Mouse (Mus musculus) gastrocnemius, postnatal 4 days (tissue): ENCODE results near the gene Rnh1. TPM values are rescaled to one million over a fixed set of nuclear protein-coding genes. Genes with fewer than 3 reads are reported as not detected.
A peak's percentile ranks its signal among the peaks of the same experiment; 100 is the strongest.

Experiments used
- DNase-seq, 2 experiments: peaks; one replicate each; pipeline ENCODE4 v3.0.0; 2021 to 2022; ENCODE audit warnings: low spot score in 2 of 2, mixed read lengths in 2 of 2
- long read RNA-seq, 2 experiments: library from polyadenylated mRNA; stranded (forward); transcript quantifications; one replicate each; pipeline ENCODE4 v2.0.0; 2021
- total RNA-seq, 2 experiments: library from RNA; stranded (reverse); gene quantifications; 2 replicates each; pipeline ENCODE4 v1.2.3; 2021

Rnh1 gene
- 10 to 100 TPM; 64.5 to 79.3 TPM for total RNA-seq
- long read RNA-seq, experiment 1, transcript Rnh1-201 (10 exons, 2,091 nt), result major isoform, 58 of 122 reads
- long read RNA-seq, experiment 1, transcript Rnh1-202 (10 exons, 1,656 nt), result minor isoform, 41 of 122 reads
- long read RNA-seq, experiment 1, partial matches to known transcripts, result 20 of 122 reads
- long read RNA-seq, experiment 1, other reads (novel, unspliced or antisense), result 3 of 122 reads
- long read RNA-seq, experiment 2, transcript Rnh1-202 (10 exons, 1,656 nt), result minor isoform, 49 of 119 reads
- long read RNA-seq, experiment 2, transcript Rnh1-201 (10 exons, 2,091 nt), result major isoform, 50 of 119 reads
- long read RNA-seq, experiment 2, partial matches to known transcripts, result 16 of 119 reads
- long read RNA-seq, experiment 2, other reads (novel, unspliced or antisense), result 2 of 119 reads

DNA sequence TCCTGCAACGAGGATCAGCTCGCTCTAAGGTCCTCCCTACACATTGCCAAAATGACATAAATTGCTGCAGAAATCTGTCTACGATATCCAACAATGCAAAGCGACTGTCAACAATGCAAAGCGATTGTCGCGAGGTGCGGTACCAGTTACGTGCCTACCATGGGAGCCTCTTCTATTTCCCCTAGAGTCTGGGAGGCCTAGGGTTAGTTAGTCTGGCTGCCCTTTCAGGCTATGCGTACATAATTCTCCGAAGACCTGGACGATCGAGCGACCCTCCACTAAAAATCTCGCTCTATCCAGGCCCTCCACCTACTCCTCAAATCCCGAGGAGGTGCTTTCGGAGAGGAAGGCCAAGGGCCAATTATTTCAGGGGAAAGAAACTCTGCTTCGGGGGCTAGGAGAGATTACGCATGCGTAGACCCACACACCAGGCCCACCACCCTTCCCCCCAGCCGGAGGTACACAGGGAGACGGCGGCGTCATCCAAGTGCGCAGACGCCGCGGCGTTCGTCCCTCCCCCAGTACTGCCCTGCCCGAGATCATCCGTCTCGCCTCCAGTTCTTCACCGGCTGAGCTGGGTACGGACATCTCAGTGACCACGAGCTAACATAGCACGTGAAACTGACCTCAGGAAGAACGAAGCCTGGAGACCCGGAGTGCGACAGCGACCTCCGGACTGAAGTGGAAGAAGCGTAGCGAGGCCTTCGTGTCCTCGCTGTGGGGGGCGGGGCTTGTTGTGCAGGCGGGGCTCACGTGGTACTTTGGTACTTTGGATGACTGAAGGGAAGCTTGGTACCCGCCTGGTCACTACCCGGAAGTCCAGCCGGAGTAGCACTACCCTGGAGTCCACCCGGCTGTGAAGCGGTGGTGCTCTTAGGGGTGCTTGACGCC lies at the start of gene Rnh1:
Gene Rnh1 (minus strand): TSS at position 742 of the 891 bp plus-strand sequence.
- DNase-seq, result peak; percentile 77 to 90

DNA sequence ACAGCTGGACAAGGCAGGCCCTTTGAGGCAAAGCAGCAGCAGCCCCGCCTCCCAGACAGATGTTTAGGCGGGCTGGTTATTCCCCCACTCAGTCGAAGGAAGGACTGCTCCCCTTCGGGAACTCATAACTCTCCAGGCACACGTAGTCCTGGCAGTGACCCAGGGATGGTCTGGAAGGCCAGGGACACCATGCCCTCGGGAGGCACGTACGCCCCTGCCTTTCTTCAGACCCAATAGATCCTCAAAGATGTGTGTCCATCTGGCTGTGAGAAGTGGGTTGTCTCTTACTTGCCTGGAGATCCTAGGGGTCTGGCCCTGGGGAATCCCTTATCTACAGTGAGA lies 49.4 kb upstream of the Rnh1 start:
- DNase-seq, result no peak

DNA sequence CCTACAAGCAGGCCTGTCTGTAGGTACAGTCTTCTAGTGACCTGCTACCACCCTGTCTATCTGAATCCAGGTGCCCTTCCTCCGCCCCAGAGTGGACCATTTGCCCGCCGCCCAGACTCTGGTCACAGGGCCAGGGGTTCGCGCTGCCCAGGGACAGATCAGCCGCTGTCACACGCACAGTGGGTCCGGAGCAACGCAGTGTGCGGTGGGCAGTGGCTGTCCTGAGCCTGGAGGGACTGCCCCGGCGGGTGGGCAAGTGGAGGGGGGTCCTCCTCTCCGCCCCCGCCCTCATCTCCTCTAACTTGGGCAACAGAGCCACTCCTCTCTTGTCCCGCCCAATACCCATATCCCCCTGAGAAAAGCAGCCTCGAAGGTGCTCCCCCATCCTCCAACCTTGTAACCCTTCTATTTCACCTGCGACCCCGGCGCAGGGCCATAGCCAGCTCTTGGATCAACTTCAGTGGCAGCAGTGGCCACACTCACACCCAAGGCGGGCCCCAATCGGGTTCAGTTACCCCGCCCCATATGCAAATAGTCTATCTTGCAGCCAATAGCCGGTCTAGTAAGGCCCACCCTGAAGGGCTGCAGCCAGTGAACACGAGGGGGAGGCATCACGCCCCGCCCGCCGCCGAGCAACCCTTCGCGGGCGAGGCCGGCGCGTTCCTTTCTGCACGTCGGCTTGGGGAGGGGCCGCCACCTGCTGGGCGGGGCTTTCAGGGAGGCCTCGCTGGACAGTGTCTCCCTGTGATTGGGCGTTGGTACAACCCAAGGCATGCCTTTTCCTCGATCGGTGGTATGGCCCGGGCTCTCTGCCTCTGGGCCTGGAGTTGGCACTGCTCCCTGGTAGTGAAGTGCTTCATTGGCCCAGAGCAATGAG lies 48.8 kb upstream of the Rnh1 start:
- DNase-seq, result peak; percentile 94 to 96

DNA sequence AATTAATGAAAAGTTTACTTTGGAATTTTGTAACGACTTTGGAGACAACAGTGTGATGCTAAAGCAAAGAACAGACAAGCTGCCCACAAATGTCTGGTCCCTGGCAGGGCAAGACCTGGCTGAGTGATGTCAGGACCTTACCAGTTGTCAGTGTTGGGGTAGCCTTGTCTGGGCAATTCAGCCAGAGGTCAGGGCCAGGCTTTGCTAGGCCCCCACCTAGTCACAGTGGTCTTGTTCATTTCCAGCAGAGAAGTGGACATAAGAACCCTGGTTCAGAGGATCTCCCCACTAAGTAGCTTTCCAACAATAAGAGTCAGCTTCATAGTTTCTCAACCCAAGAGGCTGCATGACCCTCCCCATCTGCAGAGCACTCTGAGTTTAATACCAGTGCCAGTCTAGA lies 47.7 kb upstream of the Rnh1 start:
- no peak for DNase-seq

DNA sequence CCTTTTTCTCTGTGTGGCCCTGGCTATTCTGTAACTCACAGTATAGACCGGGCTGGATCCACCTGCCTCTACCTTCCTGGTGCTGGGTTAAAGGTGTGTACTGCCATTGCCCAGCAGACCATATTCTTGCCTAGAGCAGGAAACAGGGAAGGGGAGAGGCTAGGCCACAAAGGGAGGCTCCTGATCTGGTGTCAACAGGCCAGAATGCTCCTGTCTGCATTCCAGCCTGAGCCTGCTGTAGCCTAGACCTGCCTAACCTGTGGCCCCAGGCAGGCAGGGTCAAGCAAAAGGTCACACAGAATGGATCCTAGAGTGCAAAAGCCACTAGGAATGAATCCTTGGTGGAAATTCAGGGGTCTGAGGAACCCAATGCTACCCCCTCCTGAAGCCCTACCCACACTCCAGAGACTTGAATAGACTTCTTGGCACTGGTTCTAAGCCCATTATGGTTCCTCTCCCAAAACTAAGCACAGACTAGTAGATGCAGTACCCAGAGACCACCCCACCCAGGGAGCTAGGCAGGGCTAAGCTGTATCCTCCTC lies 47.0 kb upstream of the Rnh1 start:
- no peak for DNase-seq

DNA sequence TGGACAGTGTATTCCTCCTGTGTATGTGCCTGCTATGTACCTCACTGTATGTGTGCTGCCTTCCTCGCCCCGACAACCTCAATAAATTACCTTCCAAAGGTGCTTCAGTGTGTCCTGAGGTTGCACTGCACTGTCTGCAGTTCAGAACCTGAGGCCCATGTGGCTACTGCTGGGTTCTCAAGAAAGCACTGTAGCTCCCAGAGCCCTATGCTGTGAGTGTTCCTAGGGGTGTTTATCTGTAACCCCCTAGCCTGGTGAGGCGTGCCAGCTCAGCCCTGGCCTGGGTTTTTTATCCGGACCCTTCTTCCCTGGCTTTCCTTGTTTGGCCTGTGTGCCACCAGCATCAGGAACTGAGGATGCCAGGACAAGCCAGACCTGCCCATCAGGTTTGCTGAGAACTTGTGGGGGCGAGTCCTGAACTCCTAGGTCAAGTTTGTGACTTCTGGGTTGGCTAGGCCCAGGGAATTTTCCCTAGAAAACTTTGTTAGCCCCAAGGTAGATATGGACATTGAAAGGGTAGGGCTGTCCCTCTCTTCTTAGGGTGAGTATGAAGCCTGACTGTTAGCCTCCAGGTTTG lies 46.0 kb upstream of the Rnh1 start:
- no peak for DNase-seq

DNA sequence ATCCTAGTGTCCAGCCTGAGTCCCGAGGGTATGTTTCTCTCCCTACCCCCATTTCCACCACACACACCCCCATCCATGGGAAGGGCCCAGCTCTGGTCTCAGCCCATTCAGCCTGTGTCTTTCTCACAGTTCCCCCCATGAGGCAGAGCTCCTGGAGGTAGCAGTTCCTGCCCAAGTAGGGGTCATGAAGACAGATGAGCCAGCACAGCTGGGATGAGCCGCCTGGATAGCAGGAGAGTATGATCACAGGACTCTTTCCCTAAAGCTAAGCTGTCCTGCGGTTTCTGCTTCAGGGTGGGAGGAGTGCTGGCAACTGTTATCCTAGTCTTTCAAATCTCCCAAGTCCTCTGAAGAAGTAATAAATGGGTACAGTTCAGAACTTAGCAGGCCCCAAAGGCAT lies 45.5 kb upstream of the Rnh1 start:
- no peak for DNase-seq

DNA sequence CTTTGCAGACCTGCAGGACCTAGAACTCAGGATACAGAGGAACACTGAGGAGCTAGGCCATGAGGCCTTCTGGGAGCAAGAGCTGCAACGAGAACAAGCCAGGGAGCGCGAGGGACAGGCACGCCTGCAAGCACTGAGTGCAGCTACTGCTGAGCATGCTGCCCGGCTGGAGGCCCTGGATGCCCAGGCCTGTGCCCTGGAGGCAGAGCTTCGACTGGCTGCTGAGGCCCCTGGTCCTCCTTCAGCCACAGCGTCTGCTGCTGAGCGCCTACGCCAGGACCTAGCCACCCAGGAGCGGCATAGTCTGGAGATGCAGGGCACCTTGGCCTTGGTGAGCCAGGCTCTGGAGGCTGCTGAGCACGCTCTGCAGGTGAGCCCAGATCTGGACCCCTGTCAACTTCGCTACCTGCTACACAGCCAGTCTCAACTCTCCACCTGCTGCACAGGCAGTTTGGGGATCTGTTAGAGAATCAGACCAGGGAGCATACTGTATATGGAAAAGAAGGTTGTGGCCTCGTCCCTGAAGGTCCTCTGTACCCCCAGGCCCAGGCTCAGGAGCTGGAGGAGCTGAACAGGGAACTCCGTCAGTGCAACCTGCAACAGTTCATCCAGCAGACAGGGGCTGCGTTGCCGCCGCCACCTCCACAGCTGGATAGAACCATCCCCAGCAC lies 44.8 kb upstream of the Rnh1 start:
- DNase-seq, result no peak

DNA sequence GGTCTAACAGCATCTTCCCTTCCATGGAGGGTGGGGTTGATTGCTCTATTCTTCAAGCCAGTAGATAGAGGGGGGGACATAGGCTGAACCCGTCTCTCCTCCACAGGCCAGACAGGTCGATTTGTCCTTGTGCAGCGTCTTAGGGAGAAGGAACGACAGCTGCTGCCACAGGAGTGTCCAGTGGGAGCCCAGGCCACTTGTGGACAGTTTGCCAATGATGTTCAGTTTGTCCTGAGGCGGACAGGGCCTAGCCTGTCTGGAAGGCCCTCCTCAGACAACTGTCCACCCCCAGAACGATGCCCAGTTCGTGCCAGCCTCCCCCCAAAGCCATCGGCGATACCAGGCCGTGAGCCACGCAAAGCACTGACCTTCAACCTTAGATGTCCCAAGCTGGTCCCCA lies 44.2 kb upstream of the Rnh1 start:
- no peak for DNase-seq

DNA sequence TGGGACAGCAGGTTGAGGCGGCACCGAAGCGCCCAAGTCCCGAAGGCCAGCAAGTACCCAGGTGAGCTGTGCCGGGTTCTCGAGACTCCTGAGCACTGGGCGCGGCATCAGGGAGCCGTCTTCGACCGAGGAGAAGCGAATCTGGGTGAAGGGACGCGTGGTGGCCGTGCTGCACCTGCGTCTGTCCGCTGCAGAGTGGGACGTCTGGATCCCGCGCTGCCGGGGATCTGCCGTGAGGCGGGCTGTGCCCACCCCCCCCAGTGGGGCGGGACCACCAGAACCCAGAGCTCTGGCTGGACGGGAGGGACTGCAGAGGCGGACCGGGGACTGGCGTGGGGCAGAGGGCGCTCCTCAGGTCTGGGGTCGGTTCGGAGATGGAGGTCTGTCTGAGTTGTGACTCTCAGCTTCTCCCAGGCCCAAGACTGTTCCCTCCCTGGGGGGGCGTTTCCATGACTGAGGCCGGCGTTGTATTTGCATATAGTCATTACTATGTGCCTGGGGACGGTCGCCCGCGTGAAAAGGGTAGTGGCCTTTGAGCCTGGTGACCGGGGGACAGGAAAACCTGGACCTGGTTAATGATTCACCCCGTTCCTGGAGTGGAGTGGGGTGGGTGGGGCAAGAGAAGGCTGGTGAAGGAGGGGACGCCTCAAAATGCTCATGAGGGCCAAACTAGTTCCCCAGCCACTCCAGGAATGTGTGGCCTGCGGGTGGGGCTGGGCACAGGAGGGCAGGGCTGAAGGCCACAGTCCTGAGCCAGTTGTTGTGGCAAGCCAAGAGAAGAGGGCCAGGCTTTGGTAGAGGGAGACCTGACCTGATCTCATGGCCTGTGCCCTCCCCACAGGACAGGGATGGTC lies 43.5 kb upstream of the Rnh1 start:
- no peak for DNase-seq

DNA sequence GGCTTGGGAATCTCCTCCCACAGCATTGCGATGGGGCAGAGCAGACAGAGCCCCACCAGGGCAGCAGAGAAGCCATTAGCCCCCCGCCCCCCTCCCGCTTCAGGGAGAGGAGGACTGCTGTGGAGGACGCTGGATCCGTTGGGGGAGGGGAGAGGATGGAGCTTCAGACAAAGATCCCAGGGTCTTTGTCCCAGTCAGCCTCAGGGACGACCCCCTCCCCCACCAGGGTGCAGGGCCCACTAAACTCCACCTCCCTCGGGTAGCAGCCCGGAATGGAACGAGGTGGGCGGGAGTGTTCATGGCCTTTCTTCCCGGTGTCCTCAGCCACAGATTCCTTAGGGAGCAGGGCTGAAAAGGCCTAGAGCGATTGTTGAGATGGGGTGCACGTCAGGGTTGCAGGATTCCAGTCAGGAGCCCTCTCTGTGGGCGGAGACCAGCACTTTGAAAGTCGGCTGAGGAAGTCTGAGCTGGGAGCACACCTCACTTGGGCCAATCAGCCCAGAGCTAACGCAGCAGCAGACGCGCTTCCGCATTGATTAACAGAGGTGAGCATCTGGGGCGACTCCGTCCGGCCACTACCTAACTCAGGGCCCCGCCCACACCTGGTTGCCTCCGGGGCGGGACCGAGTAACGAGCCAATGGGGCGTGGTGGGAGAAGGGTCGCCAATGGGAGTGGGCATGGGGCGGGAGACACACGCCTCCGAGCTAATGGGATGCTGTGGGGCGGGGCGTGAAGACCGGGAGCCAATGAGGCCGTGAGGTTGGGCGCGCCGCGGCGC lies 42.6 kb upstream of the Rnh1 start, which contains the start of gene Rassf7:
Gene Rassf7 (plus strand): TSS at position 760 of the 779 bp plus-strand sequence.
- peak; percentile 62 to 82 for DNase-seq

DNA sequence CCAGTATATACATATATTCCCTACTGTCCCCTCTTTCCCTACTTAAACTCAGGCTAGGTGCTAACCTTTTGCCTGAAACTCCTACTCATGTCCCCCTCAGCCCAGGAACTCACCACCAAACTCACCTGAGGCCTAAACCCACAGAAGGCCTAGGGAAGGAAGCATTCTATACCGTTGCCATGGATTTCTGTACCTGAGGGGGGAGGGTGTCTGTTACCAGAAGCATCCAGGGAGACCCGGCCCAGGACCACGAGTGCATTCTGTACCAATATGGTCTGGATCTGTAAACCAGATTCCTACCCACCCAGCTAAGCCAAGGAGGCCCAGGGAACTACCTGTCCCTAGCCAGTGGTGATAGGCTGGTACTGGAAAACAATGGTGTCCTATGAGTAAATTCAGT lies 41.7 kb upstream of the Rnh1 start:
- no peak for DNase-seq

DNA sequence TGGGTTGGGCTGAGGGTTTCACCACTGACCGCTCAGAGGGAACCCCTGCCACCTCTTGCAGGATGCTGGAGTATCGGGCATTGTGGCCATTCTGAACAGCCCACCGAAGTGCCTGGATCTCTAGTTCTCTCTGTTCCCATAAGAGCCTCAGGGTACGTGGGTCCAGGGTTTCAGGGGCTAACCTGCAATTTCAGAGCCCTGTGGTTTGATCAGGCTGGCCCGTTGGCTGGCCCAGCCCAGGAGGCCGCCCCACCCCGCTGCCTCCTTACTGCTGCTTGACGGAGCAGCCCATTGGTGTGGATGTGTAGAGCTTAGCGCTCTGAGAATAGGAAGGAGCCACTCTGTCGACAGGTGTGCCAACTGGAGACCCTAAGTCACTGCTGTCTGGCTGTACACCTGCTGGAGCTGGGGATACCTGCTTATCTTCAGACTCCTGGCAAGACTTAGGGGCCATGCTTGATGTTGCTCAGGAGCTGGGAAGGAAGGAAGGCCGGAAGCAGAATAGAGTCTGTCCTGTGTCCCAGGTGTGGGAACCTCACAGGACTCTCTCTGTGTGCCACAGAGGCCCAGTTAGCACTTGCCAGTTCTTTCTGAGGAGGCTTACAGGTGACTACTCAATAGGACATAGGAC lies 41.1 kb upstream of the Rnh1 start, which contains the start of gene Lmntd2:
Gene Lmntd2 (minus strand): TSS at position 476 of the 631 bp plus-strand sequence.
- DNase-seq, result no peak

DNA sequence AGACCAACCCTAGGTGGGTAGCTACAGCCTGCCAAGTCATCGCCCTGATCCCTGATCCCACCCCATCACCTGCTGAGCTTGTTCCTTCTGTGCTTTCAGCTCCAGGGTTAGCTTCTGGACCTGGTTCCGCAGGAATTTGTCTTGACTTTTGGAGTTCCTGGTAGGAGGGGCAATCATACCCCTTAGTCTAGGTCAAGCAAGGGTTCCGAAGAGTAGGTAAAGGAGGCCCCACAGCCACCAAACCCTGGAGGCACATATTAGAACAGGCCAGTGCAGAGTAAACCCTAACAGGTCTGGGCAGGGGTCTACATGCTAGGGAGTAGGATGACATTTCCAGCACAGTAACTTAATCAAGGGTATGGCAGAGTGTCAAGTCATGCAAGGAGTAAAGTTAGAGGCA lies 40.5 kb upstream of the Rnh1 start:
- DNase-seq, result no peak

DNA sequence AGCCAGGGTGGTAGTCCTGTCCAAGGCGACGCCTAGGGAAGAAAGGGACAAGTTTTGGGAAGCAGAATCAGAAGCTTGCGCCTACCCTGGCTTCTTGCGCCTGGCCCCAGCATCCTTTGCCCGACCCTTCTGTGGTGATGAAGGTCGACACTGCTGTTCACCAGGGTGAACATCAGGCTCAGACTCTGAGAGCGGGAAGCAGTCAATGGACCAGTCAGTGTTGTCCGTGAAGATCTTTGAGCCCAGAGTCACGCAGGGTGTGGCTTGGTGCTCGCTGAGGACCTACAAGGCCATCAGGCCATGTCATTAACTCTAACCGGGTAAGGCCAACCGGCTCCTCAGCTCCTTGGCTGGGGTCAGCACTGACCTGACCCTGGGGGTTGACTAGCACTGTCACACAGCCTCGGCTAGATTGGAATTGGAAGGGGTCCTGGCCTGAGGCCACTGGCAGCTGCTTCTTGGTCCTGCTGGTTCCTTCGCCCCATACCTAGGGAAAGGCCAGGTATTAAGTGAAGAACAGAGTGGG lies 38.0 kb upstream of the Rnh1 start:
- no peak for DNase-seq

DNA sequence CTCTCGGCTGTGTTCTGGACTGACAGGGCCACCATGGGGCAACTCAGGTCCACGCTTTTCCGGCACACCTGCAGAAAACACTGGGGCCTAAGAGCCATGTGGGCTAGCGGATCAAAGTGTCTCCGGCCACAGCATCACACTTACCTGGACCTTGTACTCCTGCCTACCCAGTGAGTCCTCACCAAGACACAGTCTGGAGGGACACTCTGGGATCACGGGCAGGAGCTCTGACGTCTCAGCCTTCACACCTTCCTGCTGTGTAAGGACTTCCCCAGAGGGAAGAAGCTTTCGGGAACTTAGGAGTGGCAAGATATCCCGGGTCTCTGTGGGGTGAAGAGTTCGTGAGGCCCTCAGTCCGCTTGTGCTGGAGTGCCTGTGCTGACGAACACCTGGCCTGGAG lies 37.5 kb upstream of the Rnh1 start:
- DNase-seq, result no peak

DNA sequence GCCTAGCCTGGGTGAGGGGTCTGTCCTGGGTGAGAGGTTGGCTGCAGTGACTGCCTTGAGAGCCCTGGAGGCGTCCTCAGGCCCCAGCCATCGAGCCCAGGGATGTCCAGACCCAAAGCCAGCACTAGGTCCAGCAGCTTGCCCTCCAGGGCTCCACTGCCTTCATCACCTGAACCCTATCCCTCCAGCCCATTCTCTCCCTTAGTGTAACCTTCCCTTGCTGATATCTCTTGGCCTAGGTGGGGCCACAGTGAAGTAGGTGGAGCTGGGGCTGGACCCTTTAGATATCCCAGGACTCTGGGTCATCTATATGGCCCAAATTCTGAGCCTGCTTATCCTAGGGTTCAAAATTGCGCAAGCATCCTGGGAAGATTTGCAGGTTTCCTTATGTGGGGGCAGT lies 36.9 kb upstream of the Rnh1 start:
- DNase-seq, result no peak
